Mouse (Mus musculus): ENCODE measurements at regions not wholly inside any gene's neighbourhood (a gene's known extent, or its start where the extent isn't known, plus 50 kb on each side); places are given as distances from the start of the nearest gene placed in this dataset.
A peak's percentile ranks its signal among the peaks of the same experiment; 100 is the strongest.

DNA sequence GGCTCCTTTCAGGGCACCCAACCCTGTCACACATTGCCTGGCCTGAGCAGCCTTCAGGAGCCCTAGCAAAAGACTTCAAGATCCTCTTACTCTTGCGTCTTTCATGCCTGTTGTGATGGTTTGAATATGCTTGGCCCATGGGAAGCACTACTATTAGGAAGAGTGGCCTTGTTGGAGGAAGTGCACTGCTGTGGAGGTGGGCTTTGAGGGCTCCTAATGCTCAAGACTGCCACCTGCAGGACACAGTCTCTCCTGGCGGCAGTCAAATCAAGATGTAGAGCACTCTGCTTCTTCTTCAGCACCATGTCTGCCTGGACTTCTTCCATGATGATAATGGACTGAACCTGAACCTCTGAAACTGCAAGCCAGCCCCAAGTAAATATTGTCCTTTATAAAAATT lies 73.0 kb downstream of the Tsen15 start:
- Histone ChIP-seq H3K4me3 (replicated peaks; ENCODE audit: low read depth, low read length) (no peak overlapping the region), H3K36me3 (ENCODE audit: control insufficient read depth, insufficient read depth, low read length) (no peaks in the 10 kb centered on the region), H3K4me1 (ENCODE audit: control insufficient read depth, insufficient read depth, low read length) (no peaks in the 10 kb centered on the region), H3K9me3 (ENCODE audit: control insufficient read depth, low read length) (peaks cover 6% of the 10 kb centered on the region; the same call in 1 of the 2 replicates), H3K4me2 (ENCODE audit: low read length) (no peak overlapping the region), H3K27me3 (ENCODE audit: control insufficient read depth, insufficient read depth, low read length) (no peaks in the 10 kb centered on the region), H3K27ac (replicated peaks; ENCODE audit: low read depth, low read length) (no peak overlapping the region), H3K9ac (replicated peaks; ENCODE audit: low read length) (no peak overlapping the region)
- ATAC-seq (ENCODE audit: low FRiP score, low TSS enrichment), result no peak
- WGBS, result 69% methylated on average over 2 of the region's 2 CpGs
- peak; percentile 20 for DNase-seq

DNA sequence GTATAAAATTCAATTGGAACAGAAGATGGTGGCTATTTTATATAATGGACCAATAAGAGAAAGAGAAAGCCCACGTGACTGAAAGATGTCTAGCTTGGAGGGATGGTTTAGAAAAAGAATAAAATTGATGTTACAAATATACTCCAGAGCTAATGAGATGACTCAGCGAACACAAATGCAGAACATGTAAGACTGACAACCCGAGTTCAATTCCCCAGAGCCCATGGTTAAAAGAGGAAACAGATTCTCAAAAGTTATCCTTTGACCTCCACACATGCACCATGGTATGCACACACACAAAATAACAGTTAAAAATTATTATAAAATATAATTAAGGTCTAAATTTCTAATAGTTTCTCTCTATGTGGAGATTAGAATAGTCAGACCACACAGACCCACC lies 81.0 kb downstream of the Tsen15 start:
- Histone ChIP-seq H3K27me3 (ENCODE audit: control insufficient read depth, insufficient read depth, low read length) (no peaks in the 10 kb centered on the region), H3K36me3 (ENCODE audit: control insufficient read depth, insufficient read depth, low read length) (no peaks in the 10 kb centered on the region), H3K4me3 (replicated peaks; ENCODE audit: low read depth, low read length) (no peak overlapping the region), H3K4me1 (ENCODE audit: control insufficient read depth, insufficient read depth, low read length) (no peaks in the 10 kb centered on the region), H3K9ac (replicated peaks; ENCODE audit: low read length) (no peak overlapping the region), H3K9me3 (ENCODE audit: control insufficient read depth, low read length) (no peaks in the 10 kb centered on the region), H3K27ac (replicated peaks; ENCODE audit: low read depth, low read length) (no peak overlapping the region), H3K4me2 (ENCODE audit: low read length) (no peak overlapping the region)
- no peak for ATAC-seq (ENCODE audit: low FRiP score, low TSS enrichment)
- no peak for DNase-seq
- 94% methylated on average over 3 of the region's 3 CpGs for WGBS

DNA sequence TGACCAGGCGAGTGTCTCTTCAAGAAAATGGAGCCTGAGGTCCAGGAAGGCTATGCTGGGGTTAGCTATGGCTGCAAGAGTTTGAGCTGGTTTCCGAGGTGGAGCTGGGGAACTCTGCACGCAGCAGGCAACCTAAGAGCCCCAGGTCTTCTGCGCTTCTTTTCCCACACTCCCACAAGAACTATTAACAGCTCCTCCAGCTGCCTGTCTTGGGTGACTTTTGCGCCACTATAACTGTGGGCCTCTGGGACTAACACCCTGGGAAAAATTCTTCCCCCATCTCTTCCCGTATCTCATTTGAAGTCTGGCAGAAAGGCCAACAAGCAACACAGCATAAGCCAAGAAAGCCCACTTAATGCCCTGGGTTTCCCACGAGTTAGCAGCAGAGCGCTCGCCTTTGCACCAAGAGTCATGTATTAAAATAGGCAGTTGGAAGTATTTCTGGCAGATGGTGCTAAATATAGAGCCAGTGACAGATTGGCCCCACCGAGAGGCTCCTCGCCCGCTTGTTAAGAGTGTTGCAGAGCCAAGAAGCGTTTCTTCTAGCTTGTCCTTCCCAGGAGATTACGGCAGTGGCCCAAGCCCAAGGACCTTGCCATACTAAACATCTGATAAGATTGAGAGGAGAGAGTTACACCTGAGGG lies 81.9 kb downstream of the Tsen15 start:
- no peak for ATAC-seq (ENCODE audit: low FRiP score, low TSS enrichment)
- H3K4me1 ChIP-seq (ENCODE audit: control insufficient read depth, insufficient read depth, low read length), result no peaks in the 10 kb centered on the region

DNA sequence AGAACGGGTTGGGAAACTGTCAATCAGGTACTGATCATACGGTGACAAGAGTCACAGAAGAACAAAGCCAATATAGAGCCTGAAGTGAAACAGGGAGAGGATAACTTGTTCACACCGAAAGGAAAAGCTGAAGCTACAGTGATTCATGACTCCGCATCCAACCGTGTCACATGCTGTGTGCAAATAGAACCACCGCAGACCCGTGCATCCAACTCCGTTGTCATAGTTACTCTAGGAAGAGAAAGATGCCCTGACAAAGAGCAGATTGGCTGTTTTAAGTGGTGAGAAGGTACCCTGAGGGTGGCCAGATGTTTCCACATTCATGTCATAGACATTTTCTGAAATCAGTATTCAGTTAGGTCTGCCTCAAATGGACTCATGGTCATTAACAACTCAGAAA lies 85.1 kb downstream of the Tsen15 start:
- H3K9me3 ChIP-seq (ENCODE audit: control insufficient read depth, low read length), result no peaks in the 10 kb centered on the region
- H3K9ac ChIP-seq (replicated peaks; ENCODE audit: low read length), result no peak overlapping the region
- no peak overlapping the region for H3K4me3 ChIP-seq (replicated peaks; ENCODE audit: low read depth, low read length)
- ATAC-seq (ENCODE audit: low FRiP score, low TSS enrichment) (no peak), DNase-seq (peak; percentile 33)
- WGBS, result 64% methylated on average over 8 of the region's 8 CpGs
- no peak overlapping the region for H3K4me2 ChIP-seq (ENCODE audit: low read length)
- H3K36me3 ChIP-seq (ENCODE audit: control insufficient read depth, insufficient read depth, low read length), result no peaks in the 10 kb centered on the region
- H3K27me3 ChIP-seq (ENCODE audit: control insufficient read depth, insufficient read depth, low read length), result no peaks in the 10 kb centered on the region
- H3K4me1 ChIP-seq (ENCODE audit: control insufficient read depth, insufficient read depth, low read length), result no peaks in the 10 kb centered on the region
- H3K27ac ChIP-seq (replicated peaks; ENCODE audit: low read depth, low read length), result no peak overlapping the region

More for the DNA sequence above, 81.9 kb downstream of the Tsen15 start:
- no peak for DNase-seq
- Histone ChIP-seq H3K4me3 (replicated peaks; ENCODE audit: low read depth, low read length) (no peak overlapping the region), H3K4me2 (ENCODE audit: low read length) (no peak overlapping the region), H3K9ac (replicated peaks; ENCODE audit: low read length) (no peak overlapping the region), H3K36me3 (ENCODE audit: control insufficient read depth, insufficient read depth, low read length) (no peaks in the 10 kb centered on the region), H3K9me3 (ENCODE audit: control insufficient read depth, low read length) (no peaks in the 10 kb centered on the region), H3K27me3 (ENCODE audit: control insufficient read depth, insufficient read depth, low read length) (no peaks in the 10 kb centered on the region), H3K27ac (replicated peaks; ENCODE audit: low read depth, low read length) (no peak overlapping the region)
- 85% methylated on average over 14 of the region's 14 CpGs for WGBS

DNA sequence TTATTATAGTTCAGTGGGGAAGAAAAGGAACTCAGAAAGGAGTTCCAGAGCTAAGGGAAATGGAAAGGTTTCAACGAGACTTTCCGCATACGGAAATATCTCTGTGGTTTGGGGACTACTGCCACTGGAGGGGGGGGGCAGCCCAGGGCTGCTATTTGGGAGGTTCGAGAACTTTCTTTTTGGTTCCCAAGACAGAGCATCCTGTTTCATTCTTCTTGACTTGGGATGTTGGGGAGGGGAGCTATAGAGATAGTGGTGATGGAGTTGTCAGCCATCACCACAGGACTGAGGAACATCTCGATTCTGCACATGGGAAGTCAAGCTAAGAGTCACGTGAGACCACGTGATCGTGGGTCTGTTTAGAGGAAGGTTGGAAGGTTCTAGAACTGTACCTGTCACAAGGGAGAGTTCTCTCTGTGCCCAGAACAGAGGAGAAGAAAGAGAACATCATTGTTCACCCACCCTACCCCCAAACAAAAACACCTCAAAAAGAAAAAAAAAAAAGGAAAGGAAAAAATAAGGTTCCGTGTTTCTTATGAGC lies 94.2 kb downstream of the Tsen15 start:
- no peak overlapping the region for H3K27ac ChIP-seq (replicated peaks; ENCODE audit: low read depth, low read length)
- ATAC-seq (ENCODE audit: low FRiP score, low TSS enrichment) (no peak), DNase-seq (no peak)
- H3K4me2 ChIP-seq (ENCODE audit: low read length), result no peak overlapping the region
- H3K4me1 ChIP-seq (ENCODE audit: control insufficient read depth, insufficient read depth, low read length), result peaks cover 11% of the 10 kb centered on the region
- no peak overlapping the region for H3K9ac ChIP-seq (replicated peaks; ENCODE audit: low read length)
- H3K27me3 ChIP-seq (ENCODE audit: control insufficient read depth, insufficient read depth, low read length), result no peaks in the 10 kb centered on the region
- H3K36me3 ChIP-seq (ENCODE audit: control insufficient read depth, insufficient read depth, low read length), result no peaks in the 10 kb centered on the region
- WGBS, result 92% methylated on average over 9 of the region's 9 CpGs
- no peaks in the 10 kb centered on the region for H3K9me3 ChIP-seq (ENCODE audit: control insufficient read depth, low read length)
- H3K4me3 ChIP-seq (replicated peaks; ENCODE audit: low read depth, low read length), result no peak overlapping the region

DNA sequence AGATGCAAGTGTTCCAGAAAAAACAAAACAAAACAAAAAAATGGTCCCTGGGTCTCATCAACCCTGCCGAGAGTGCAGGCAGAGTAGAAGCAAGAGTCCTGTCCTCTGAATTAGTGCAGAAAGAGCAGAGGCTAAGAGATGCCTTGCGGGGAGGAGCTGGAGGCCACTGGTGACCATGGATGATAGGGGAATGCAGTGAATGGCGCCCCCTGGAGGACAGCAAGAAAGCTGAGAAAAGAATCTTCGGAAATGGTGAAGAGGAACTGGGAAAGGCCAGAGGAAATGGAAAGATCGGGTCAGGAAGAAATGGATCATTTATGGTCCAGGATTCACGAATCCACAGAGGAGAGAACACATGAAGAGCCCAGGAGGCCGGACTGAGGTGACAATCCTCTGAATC lies 95.7 kb downstream of the Tsen15 start:
- DNase-seq (peak; percentile 70), ATAC-seq (ENCODE audit: low FRiP score, low TSS enrichment) (no peak)
- peaks cover 11% of the 10 kb centered on the region for H3K4me1 ChIP-seq (ENCODE audit: control insufficient read depth, insufficient read depth, low read length)
- no peak overlapping the region for H3K9ac ChIP-seq (replicated peaks; ENCODE audit: low read length)
- no peaks in the 10 kb centered on the region for H3K27me3 ChIP-seq (ENCODE audit: control insufficient read depth, insufficient read depth, low read length)
- WGBS, result 34% methylated on average over 7 of the region's 7 CpGs
- H3K9me3 ChIP-seq (ENCODE audit: control insufficient read depth, low read length), result no peaks in the 10 kb centered on the region
- no peak overlapping the region for H3K27ac ChIP-seq (replicated peaks; ENCODE audit: low read depth, low read length)
- no peaks in the 10 kb centered on the region for H3K36me3 ChIP-seq (ENCODE audit: control insufficient read depth, insufficient read depth, low read length)
- no peak overlapping the region for H3K4me2 ChIP-seq (ENCODE audit: low read length)
- no peak overlapping the region for H3K4me3 ChIP-seq (replicated peaks; ENCODE audit: low read depth, low read length)

DNA sequence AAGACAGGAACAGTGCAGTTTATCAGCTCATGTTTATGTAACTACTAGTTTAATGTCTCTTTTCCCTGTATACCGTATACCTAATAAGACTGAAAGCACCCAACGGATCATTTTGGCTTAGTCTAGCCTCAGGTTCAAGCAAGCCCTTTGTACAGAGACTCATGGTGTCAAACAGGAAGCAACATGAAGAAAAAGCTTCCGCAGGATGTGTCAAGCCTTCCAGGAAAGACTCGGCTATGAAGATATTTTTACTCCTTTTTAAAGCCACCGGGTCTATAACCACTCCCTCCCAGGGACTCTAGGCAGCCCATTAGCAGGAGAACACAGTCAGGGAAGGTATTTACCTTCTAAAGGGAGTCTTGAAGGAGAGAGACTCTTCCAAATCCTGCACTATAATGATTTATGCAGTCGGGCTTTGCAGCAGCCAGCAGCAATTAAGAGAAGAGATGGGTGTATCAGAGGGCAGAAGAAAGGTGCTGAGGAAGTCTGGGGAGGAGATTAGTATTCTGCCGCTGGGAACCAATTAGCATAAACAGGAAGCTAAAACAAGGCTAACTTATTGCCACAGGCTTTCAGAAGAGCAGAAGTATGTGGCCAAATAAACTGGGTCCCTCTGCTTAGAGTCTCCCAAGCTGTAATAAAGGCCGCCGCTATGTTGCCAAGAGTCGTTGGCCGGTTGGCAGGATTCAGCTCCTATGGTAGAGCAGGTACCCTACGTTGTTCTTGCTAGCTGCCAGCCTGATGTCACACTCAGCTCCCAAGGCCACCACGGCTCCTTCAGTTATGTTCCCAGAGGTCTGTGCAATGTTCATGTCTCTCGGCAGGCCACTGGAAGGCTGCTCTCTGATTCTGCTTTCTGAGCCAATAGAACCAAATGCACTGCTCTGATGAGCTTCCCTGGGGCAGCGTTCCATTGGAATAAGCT lies 98.7 kb downstream of the Tsen15 start:
- ATAC-seq (ENCODE audit: low FRiP score, low TSS enrichment) (no peak), DNase-seq (peak; percentile 21)
- no peaks in the 10 kb centered on the region for H3K36me3 ChIP-seq (ENCODE audit: control insufficient read depth, insufficient read depth, low read length)
- peak overlapping the region; percentile 22; the same call in 1 of the 2 replicates for H3K27ac ChIP-seq (replicated peaks; ENCODE audit: low read depth, low read length)
- H3K27me3 ChIP-seq (ENCODE audit: control insufficient read depth, insufficient read depth, low read length), result no peaks in the 10 kb centered on the region
- H3K9ac ChIP-seq (replicated peaks; ENCODE audit: low read length), result no peak overlapping the region
- WGBS, result 71% methylated on average over 15 of the region's 15 CpGs
- H3K4me2 ChIP-seq (ENCODE audit: low read length), result no peak overlapping the region
- H3K9me3 ChIP-seq (ENCODE audit: control insufficient read depth, low read length), result no peaks in the 10 kb centered on the region
- no peak overlapping the region for H3K4me3 ChIP-seq (replicated peaks; ENCODE audit: low read depth, low read length)
- peaks cover 11% of the 10 kb centered on the region for H3K4me1 ChIP-seq (ENCODE audit: control insufficient read depth, insufficient read depth, low read length)

DNA sequence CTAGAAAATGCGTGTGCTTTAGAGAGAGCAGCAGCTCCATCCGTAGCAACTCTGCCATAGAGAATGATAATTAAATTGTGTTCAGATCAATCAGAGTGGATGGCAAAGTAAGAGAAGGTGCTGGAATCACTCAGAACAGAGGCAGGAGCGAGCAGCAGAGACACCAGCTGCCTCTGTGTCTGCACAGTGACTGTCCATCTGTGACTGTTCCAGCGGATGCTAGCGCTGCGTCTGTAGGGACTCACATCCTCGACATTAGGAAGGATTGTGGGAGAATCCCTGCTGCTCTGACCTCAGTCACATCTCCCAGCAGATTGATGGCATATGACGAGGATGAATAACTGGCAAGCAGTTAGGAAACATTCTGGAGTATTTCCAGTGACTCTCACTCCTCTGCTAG lies 99.8 kb downstream of the Tsen15 start:
- peaks cover 11% of the 10 kb centered on the region for H3K4me1 ChIP-seq (ENCODE audit: control insufficient read depth, insufficient read depth, low read length)
- 55% methylated on average over 8 of the region's 8 CpGs for WGBS
- no peaks in the 10 kb centered on the region for H3K36me3 ChIP-seq (ENCODE audit: control insufficient read depth, insufficient read depth, low read length)
- peak; percentile 43 for DNase-seq
- no peaks in the 10 kb centered on the region for H3K27me3 ChIP-seq (ENCODE audit: control insufficient read depth, insufficient read depth, low read length)
- H3K4me3 ChIP-seq (replicated peaks; ENCODE audit: low read depth, low read length), result no peak overlapping the region
- H3K4me2 ChIP-seq (ENCODE audit: low read length), result no peak overlapping the region
- H3K9ac ChIP-seq (replicated peaks; ENCODE audit: low read length), result no peak overlapping the region; the same call in 1 of the 2 replicates
- no peak for ATAC-seq (ENCODE audit: low FRiP score, low TSS enrichment)
- no peak overlapping the region; the same call in 1 of the 2 replicates for H3K27ac ChIP-seq (replicated peaks; ENCODE audit: low read depth, low read length)
- no peaks in the 10 kb centered on the region for H3K9me3 ChIP-seq (ENCODE audit: control insufficient read depth, low read length)
